Mouse (Mus musculus) testis, adult 2 months (tissue): Measurements from ENCODE around the gene Rpl9-ps1.

Source experiments
- CTCF ChIP-seq: fragments of 200-500 bp; IDR thresholded peaks from 2 replicates; pipeline ENCODE4 v1.5.1; 2012; ENCODE audit warnings: low read depth, mild to moderate bottlenecking, inconsistent platforms, low read length, moderate library complexity; ENCODE audit not compliant: control insufficient read depth, insufficient read depth, insufficient replicate concordance
- POLR2A ChIP-seq: fragments of 200-500 bp; IDR thresholded peaks from 2 replicates; pipeline ENCODE4 v1.6.1; 2012; ENCODE audit warnings: low read depth, mild to moderate bottlenecking, inconsistent platforms, low read length, moderate library complexity; ENCODE audit not compliant: control insufficient read depth

GRCm38 (mm10) chr11:83598207-83598837, 47.1 kb downstream of the Rpl9-ps1 start:
- TF ChIP-seq CTCF (no peak), POLR2A (no peak)
